Mouse (Mus musculus) embryonic facial prominence, embryonic 15.5 days (tissue): Measurements from ENCODE around the gene Apbb2. TPM values are rescaled to one million over a fixed set of nuclear protein-coding genes. Genes with fewer than 3 reads are reported as not detected.
A peak's percentile ranks its signal among the peaks of the same experiment; 100 is the strongest.

Experiments
- ATAC-seq: fragments of 200-750 bp; cut with Nextera tagmentation; 2 replicates; pipeline ENCODE4 v1.8.0; 2017; ENCODE audit warnings: low read depth, moderate TSS enrichment; ENCODE audit not compliant: insufficient number of reproducible peaks, low FRiP score, low TSS enrichment
- H3K27ac ChIP-seq: fragments of 300-500 bp; sonication (generic); replicated peaks from 2 replicates; pipeline ENCODE4 v1.5.1; 2015; ENCODE audit warnings: mild to moderate bottlenecking, inconsistent platforms
- H3K27me3 ChIP-seq: fragments of 300-500 bp; sonication (generic); 2 replicates; pipeline ENCODE4 v1.6.1; 2015; ENCODE audit warnings: inconsistent platforms
- H3K36me3 ChIP-seq: fragments of 300-500 bp; sonication (generic); 2 replicates; pipeline ENCODE4 v1.6.1; 2015; ENCODE audit warnings: mild to moderate bottlenecking, inconsistent platforms
- H3K4me1 ChIP-seq: fragments of 300-500 bp; sonication (generic); 2 replicates; pipeline ENCODE4 v1.6.1; 2015; ENCODE audit warnings: inconsistent platforms
- H3K4me2 ChIP-seq: fragments of 300-500 bp; sonication (generic); replicated peaks from 2 replicates; pipeline ENCODE4 v1.6.1; 2015; ENCODE audit warnings: mild to moderate bottlenecking, inconsistent platforms
- H3K4me3 ChIP-seq: fragments of 300-500 bp; sonication (generic); replicated peaks from 2 replicates; pipeline ENCODE4 v1.5.1; 2015; ENCODE audit warnings: mild to moderate bottlenecking, inconsistent platforms
- H3K9ac ChIP-seq: fragments of 300-500 bp; sonication (generic); 2 replicates; pipeline ENCODE4 v1.6.1; 2015; ENCODE audit warnings: inconsistent platforms
- H3K9me3 ChIP-seq: fragments of 300-500 bp; sonication (generic); replicated peaks from 2 replicates; pipeline ENCODE4 v1.6.1; 2016; ENCODE audit warnings: inconsistent platforms
- WGBS: fragments of 180-500 bp; shearing (Covaris S2); methylation state at CpG from one replicate; pipeline ENCODE4 v1.1.7; 2015; 5-methylcytosine and 5-hydroxymethylcytosine counted together
- polyA plus RNA-seq: library from polyadenylated mRNA; unstranded; fragments of >200 nt; fragmentation: Nextera tagmentation; extraction: Ambion mirVana; gene quantifications from 2 replicates; pipeline ENCODE4 v1.2.1, GENCODE M21; 2015

Gene Apbb2
- polyA plus RNA-seq, 1 experiment from 2014 or later, result 54.7 TPM

DNA sequence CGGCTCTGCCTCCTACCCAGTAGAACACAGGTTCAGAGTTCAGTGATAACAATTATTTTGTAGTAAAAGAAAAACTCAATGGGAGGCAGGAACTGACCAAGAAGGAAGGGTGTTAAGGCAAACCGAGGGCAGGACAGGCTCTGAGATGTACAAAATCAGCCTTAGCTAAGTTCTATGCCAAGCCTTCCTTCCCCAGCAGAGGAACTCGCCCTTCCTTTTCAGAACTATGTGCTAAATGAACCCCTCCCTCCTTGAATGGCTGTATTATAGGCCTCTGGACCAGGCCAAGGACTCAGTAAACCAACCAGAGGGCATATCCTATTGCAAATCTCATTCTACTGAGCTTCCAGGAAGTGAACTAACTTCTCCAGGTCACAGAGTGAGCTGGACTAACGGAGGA, 3.6 kb downstream of the Apbb2 start:
- Histone ChIP-seq H3K4me1 (peaks cover 58% of the 10 kb centered on the region), H3K9me3 (no peaks in the 10 kb centered on the region), H3K4me2 (no peak overlapping the region), H3K4me3 (no peak overlapping the region), H3K27ac (no peak overlapping the region), H3K9ac (no peak overlapping the region), H3K27me3 (no peaks in the 10 kb centered on the region), H3K36me3 (no peaks in the 10 kb centered on the region)
- no peak for ATAC-seq
- 81% methylated on average over 4 of the region's 4 CpGs for WGBS

DNA sequence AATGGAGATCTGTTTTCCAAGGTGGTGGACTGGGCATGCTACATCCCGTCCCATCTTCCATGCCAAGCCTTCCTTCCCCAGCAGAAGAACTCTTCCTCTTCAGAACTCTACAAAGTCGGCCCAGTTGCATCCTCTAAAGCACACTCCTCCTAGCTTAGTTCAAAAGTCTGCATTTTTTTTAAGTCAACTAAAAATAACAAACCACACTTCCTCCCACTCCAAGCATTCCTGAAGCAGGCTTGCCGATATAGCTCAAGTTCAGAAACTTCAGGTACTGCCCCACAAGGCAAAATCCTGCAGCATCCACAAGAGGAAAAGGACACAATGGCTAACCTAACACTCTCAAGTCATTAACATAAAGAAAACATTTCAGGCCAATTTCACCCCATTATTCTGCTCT, 4.9 kb downstream of the Apbb2 start:
- H3K9me3 ChIP-seq, result no peaks in the 10 kb centered on the region
- no peak for ATAC-seq
- H3K4me2 ChIP-seq, result no peak overlapping the region; the same call in 1 of the 2 replicates
- H3K27me3 ChIP-seq, result no peaks in the 10 kb centered on the region
- no peaks in the 10 kb centered on the region for H3K36me3 ChIP-seq
- H3K4me3 ChIP-seq, result no peak overlapping the region
- no peak overlapping the region for H3K9ac ChIP-seq
- H3K27ac ChIP-seq, result no peak overlapping the region
- H3K4me1 ChIP-seq, result peaks cover 49% of the 10 kb centered on the region
- WGBS, result 26% methylated on average over 3 of the region's 3 CpGs

- no peaks in the 10 kb centered on the region for H3K36me3 ChIP-seq
- no peak overlapping the region for H3K4me3 ChIP-seq
- 71% methylated on average over 5 of the region's 5 CpGs for WGBS
- H3K27me3 ChIP-seq, result no peaks in the 10 kb centered on the region
- H3K4me1 ChIP-seq, result peaks cover 51% of the 10 kb centered on the region
- H3K9ac ChIP-seq, result no peak overlapping the region
- H3K9me3 ChIP-seq, result no peaks in the 10 kb centered on the region
- no peak for ATAC-seq
- no peak overlapping the region for H3K27ac ChIP-seq
- H3K4me2 ChIP-seq, result no peak overlapping the region
Measured at GRCm38 (mm10) chr5:66612964-66613363, 5.6 kb downstream of the Apbb2 start.

- no peak for ATAC-seq
- 78% methylated on average over 4 of the region's 4 CpGs for WGBS
- peaks cover 56% of the 10 kb centered on the region for H3K4me1 ChIP-seq
- no peaks in the 10 kb centered on the region for H3K27me3 ChIP-seq
- H3K9ac ChIP-seq, result no peak overlapping the region
- H3K27ac ChIP-seq, result no peak overlapping the region
- no peaks in the 10 kb centered on the region for H3K9me3 ChIP-seq
- no peak overlapping the region for H3K4me2 ChIP-seq
- H3K36me3 ChIP-seq, result no peaks in the 10 kb centered on the region
- H3K4me3 ChIP-seq, result no peak overlapping the region
Measured at GRCm38 (mm10) chr5:66611851-66612250, 6.7 kb downstream of the Apbb2 start.

DNA sequence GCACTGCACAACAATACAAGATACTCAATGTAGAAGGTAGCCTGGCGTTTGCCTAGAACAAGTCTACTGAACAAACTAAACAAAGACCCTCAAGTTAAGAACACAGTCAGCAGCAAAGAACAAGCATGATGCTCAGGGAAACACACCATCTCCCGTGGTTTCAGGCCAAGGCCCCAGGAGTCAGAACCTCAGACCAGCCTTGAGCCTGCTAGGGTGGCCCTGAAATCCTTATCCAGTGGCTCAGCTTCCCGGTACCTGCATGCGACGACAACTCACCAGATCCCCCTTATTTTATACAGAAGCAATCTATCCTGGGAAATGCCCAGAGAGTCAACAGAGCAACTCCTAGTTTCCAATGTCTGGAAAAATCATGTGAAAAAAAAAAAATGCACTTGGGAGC, 7.2 kb downstream of the Apbb2 start:
- peaks cover 57% of the 10 kb centered on the region for H3K4me1 ChIP-seq
- H3K27me3 ChIP-seq, result no peaks in the 10 kb centered on the region
- no peak overlapping the region for H3K4me2 ChIP-seq
- ATAC-seq, result no peak
- 91% methylated on average over 5 of the region's 5 CpGs for WGBS
- H3K9me3 ChIP-seq, result no peaks in the 10 kb centered on the region
- no peaks in the 10 kb centered on the region for H3K36me3 ChIP-seq
- H3K27ac ChIP-seq, result no peak overlapping the region
- H3K9ac ChIP-seq, result no peak overlapping the region
- H3K4me3 ChIP-seq, result no peak overlapping the region

GRCm38 (mm10) chr5:66610270-66610669, 8.3 kb downstream of the Apbb2 start:
- H3K36me3 ChIP-seq, result no peaks in the 10 kb centered on the region
- no peak overlapping the region for H3K9ac ChIP-seq
- 73% methylated on average over 12 of the region's 12 CpGs for WGBS
- no peak overlapping the region for H3K4me2 ChIP-seq
- H3K9me3 ChIP-seq, result no peaks in the 10 kb centered on the region
- H3K4me3 ChIP-seq, result no peak overlapping the region
- no peaks in the 10 kb centered on the region for H3K27me3 ChIP-seq
- H3K27ac ChIP-seq, result no peak overlapping the region
- no peak for ATAC-seq
- H3K4me1 ChIP-seq, result peaks cover 53% of the 10 kb centered on the region

- Histone ChIP-seq H3K27ac (no peak overlapping the region), H3K36me3 (no peaks in the 10 kb centered on the region), H3K9me3 (no peaks in the 10 kb centered on the region), H3K27me3 (no peaks in the 10 kb centered on the region), H3K4me2 (no peak overlapping the region), H3K9ac (no peak overlapping the region), H3K4me3 (no peak overlapping the region), H3K4me1 (peaks cover 43% of the 10 kb centered on the region)
- ATAC-seq, result no peak
- 73% methylated on average over 7 of the region's 7 CpGs for WGBS
Measured at GRCm38 (mm10) chr5:66609306-66609705, 9.3 kb downstream of the Apbb2 start.

- Histone ChIP-seq H3K27ac (peak overlapping the region; percentile 45; the same call in 1 of the 2 replicates), H3K4me2 (no peak overlapping the region), H3K9me3 (no peaks in the 10 kb centered on the region), H3K36me3 (no peaks in the 10 kb centered on the region), H3K4me3 (no peak overlapping the region), H3K4me1 (peaks cover 40% of the 10 kb centered on the region), H3K27me3 (no peaks in the 10 kb centered on the region), H3K9ac (no peak overlapping the region)
- no peak for ATAC-seq
- WGBS, result 72% methylated on average over 10 of the region's 10 CpGs
Measured at GRCm38 (mm10) chr5:66607801-66608200, 10.8 kb downstream of the Apbb2 start.

- Histone ChIP-seq H3K36me3 (no peaks in the 10 kb centered on the region), H3K4me1 (peaks cover 44% of the 10 kb centered on the region), H3K4me2 (no peak overlapping the region), H3K4me3 (no peak overlapping the region), H3K9me3 (no peaks in the 10 kb centered on the region), H3K9ac (no peak overlapping the region), H3K27me3 (no peaks in the 10 kb centered on the region), H3K27ac (peak overlapping the region; percentile 45; the same call in 1 of the 2 replicates)
- 41% methylated on average over 4 of the region's 4 CpGs for WGBS
- no peak for ATAC-seq
Measured at GRCm38 (mm10) chr5:66607201-66607600, 11.4 kb downstream of the Apbb2 start.

DNA sequence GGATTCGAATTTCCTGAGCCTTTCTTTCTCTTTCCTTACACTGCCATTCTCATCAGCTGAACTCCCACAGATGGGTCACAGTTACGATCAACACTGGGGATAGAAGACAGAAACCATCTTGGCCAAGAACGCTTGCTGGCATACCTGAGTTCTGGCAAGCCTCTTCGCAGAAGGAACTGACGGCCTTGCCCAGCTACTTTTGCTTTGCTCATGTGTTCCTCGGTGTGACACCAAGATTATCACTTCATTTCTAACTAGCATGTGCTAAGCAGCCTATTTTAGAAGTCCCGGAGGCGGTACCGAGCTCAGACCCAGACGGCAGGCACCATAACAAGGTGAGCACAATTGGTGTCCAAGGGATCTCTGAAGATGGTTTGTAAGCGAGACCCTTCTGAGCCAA, 12.9 kb downstream of the Apbb2 start:
- no peak for ATAC-seq
- no peak overlapping the region for H3K4me2 ChIP-seq
- no peaks in the 10 kb centered on the region for H3K36me3 ChIP-seq
- 84% methylated on average over 11 of the region's 11 CpGs for WGBS
- H3K9ac ChIP-seq, result no peak overlapping the region
- no peak overlapping the region for H3K27ac ChIP-seq
- H3K4me1 ChIP-seq, result peaks cover 45% of the 10 kb centered on the region
- no peaks in the 10 kb centered on the region for H3K27me3 ChIP-seq
- H3K9me3 ChIP-seq, result no peaks in the 10 kb centered on the region
- no peak overlapping the region for H3K4me3 ChIP-seq

- no peak for ATAC-seq
- no peak overlapping the region for H3K27ac ChIP-seq
- H3K36me3 ChIP-seq, result no peaks in the 10 kb centered on the region
- no peak overlapping the region for H3K4me3 ChIP-seq
- no peak overlapping the region for H3K4me2 ChIP-seq
- WGBS, result 75% methylated on average over 4 of the region's 4 CpGs
- no peaks in the 10 kb centered on the region for H3K27me3 ChIP-seq
- no peak overlapping the region for H3K9ac ChIP-seq
- H3K9me3 ChIP-seq, result no peaks in the 10 kb centered on the region
- H3K4me1 ChIP-seq, result peaks cover 39% of the 10 kb centered on the region
Measured at GRCm38 (mm10) chr5:66604423-66604822, 14.2 kb downstream of the Apbb2 start.

- no peak overlapping the region for H3K9ac ChIP-seq
- H3K36me3 ChIP-seq, result no peaks in the 10 kb centered on the region
- H3K9me3 ChIP-seq, result no peaks in the 10 kb centered on the region
- ATAC-seq, result no peak
- no peaks in the 10 kb centered on the region for H3K27me3 ChIP-seq
- no peak overlapping the region for H3K27ac ChIP-seq
- WGBS, result 35% methylated on average over 8 of the region's 8 CpGs
- no peak overlapping the region for H3K4me3 ChIP-seq
- H3K4me1 ChIP-seq, result peaks cover 39% of the 10 kb centered on the region
- H3K4me2 ChIP-seq, result no peak overlapping the region
Measured at GRCm38 (mm10) chr5:66603746-66604145, 14.8 kb downstream of the Apbb2 start.
